Mouse (Mus musculus) liver, embryonic 14.5 days (tissue): ENCODE results near the gene Plcb1.

Experiments
- CTCF ChIP-seq: IDR thresholded peaks from 2 replicates; pipeline ENCODE4 v1.5.1; 2016; ENCODE audit warnings: antibody characterized with exemption, low read depth, control low read depth
- EP300 ChIP-seq: IDR thresholded peaks from 2 replicates; pipeline ENCODE4 v1.6.1; 2016; ENCODE audit warnings: antibody characterized with exemption, low read depth

- TF ChIP-seq CTCF (peak; percentile 35; the same call in 1 of the 2 replicates), EP300 (no peak)
Observed at GRCm38 (mm10) chr2:135439546-135440517, 654.0 kb downstream of the Plcb1 start.
